Comparison of ENCODE assay signal across 10 mouse cellular contexts in genomic region chr12:86879446-86880085, GRCm38 (mm10). TPM values are rescaled to one million over a fixed set of nuclear protein-coding genes. Genes with fewer than 3 reads are reported as not detected.
DNase-seq lines count a peak whose midpoint lies in the region; ATAC-seq and TF ChIP-seq lines count a peak whose summit lies in the region.
"Had no signal": no experiment of that assay in that cellular context is flagged by ENCODE, and none has a peak within 500 bp of the region (broad histone marks: within the 10 kb centered on the region; RNA-seq: fewer than 3 reads in every experiment).

No protein-coding gene starts in this region.

- 48% methylated on average over 6 of the region's 6 CpGs for WGBS in midbrain, embryonic 11.5 days
- WGBS in midbrain, embryonic 10.5 days: 55% methylated on average over 6 of the region's 6 CpGs
- WGBS in hindbrain, embryonic 13.5 days: 31% methylated on average over 6 of the region's 6 CpGs
- 16% methylated on average over 6 of the region's 6 CpGs for WGBS in olfactory bulb, adult 2 months

- no peaks in the 10 kb centered on the region for H3K36me3 ChIP-seq in midbrain, embryonic 11.5 days (ENCODE audit: control insufficient read depth, insufficient read depth, low read length)
- H3K36me3 ChIP-seq in midbrain, embryonic 10.5 days: peaks cover 21% of the 10 kb centered on the region
- H3K36me3 ChIP-seq in hindbrain, embryonic 13.5 days: peaks cover 5% of the 10 kb centered on the region

- ATAC-seq in midbrain, embryonic 11.5 days (ENCODE audit: low FRiP score): no peak
- no peak for ATAC-seq in hindbrain, embryonic 13.5 days (ENCODE audit: low FRiP score)

- TF ChIP-seq CTCF in olfactory bulb, adult 2 months (IDR thresholded peaks at IDR 0.05; ENCODE audit: insufficient read depth, low read depth, low read length): no peak

- DNase-seq in adrenal gland, adult 2 months: peak; percentile 14
- no peak for DNase-seq in adrenal gland, adult (ENCODE audit: inconsistent age in 2 of 2, low spot score in 1 of 2)
- peak; percentile 80 for DNase-seq in midbrain, embryonic 11.5 days (ENCODE audit: low spot score, missing footprints)
- no peak for DNase-seq in midbrain, embryonic 10.5 days (ENCODE audit: low spot score)
- DNase-seq in embryo, embryonic 10.5 days (ENCODE audit: low spot score): no peak
- no peak for DNase-seq in retina, embryonic 14.5 days (ENCODE audit: low spot score)
- DNase-seq: right cerebral cortex, adult 18-20 months had no signal

- 0 out of 2 replicates have a peak overlapping the region, but pooled peaks have one; percentile 8 for H3K4me2 ChIP-seq in midbrain, embryonic 11.5 days
- H3K4me2 ChIP-seq in hindbrain, embryonic 13.5 days: peak overlapping the region; percentile 94

- no peaks in the 10 kb centered on the region for H3K27me3 ChIP-seq in midbrain, embryonic 11.5 days (ENCODE audit: control insufficient read depth, insufficient read depth, low read length)
- peaks cover 24% of the 10 kb centered on the region for H3K27me3 ChIP-seq in midbrain, embryonic 10.5 days (ENCODE audit: low read depth, poor library complexity, severe bottlenecking)
- no peaks in the 10 kb centered on the region for H3K27me3 ChIP-seq in hindbrain, embryonic 13.5 days
- H3K27me3 ChIP-seq: lung, embryonic 15.5 days had no signal

- H3K9ac ChIP-seq in midbrain, embryonic 11.5 days (ENCODE audit: low read length): no peak overlapping the region; the same call in 1 of the 2 replicates
- peak overlapping the region; percentile 63 for H3K9ac ChIP-seq in hindbrain, embryonic 13.5 days
- H3K9ac ChIP-seq: lung, embryonic 15.5 days had no signal

- no peaks in the 10 kb centered on the region for H3K9me3 ChIP-seq in midbrain, embryonic 11.5 days (ENCODE audit: control insufficient read depth, low read length)
- no peaks in the 10 kb centered on the region for H3K9me3 ChIP-seq in midbrain, embryonic 10.5 days (replicated peaks)
- no peaks in the 10 kb centered on the region for H3K9me3 ChIP-seq in hindbrain, embryonic 13.5 days
- H3K9me3 ChIP-seq: lung, embryonic 15.5 days had no signal

- H3K4me1 ChIP-seq in midbrain, embryonic 11.5 days (ENCODE audit: control insufficient read depth, insufficient read depth, low read length): peaks cover 18% of the 10 kb centered on the region
- peaks cover 60% of the 10 kb centered on the region for H3K4me1 ChIP-seq in midbrain, embryonic 10.5 days
- H3K4me1 ChIP-seq in hindbrain, embryonic 13.5 days (replicated peaks): peaks cover 33% of the 10 kb centered on the region
- peaks cover 12% of the 10 kb centered on the region for H3K4me1 ChIP-seq in olfactory bulb, adult 2 months (ENCODE audit: control insufficient read depth, insufficient read depth, low read length)

- TF ChIP-seq POLR2A in olfactory bulb, adult 2 months (IDR thresholded peaks at IDR 0.05; ENCODE audit: insufficient read depth, low read depth, low read length): no peak

- no peak overlapping the region for H3K4me3 ChIP-seq in midbrain, embryonic 11.5 days (ENCODE audit: low read depth, low read length)
- H3K4me3 ChIP-seq in midbrain, embryonic 10.5 days: no peak overlapping the region
- peak overlapping the region; percentile 99 for H3K4me3 ChIP-seq in hindbrain, embryonic 13.5 days
- H3K4me3 ChIP-seq in olfactory bulb, adult 2 months (ENCODE audit: insufficient read depth, low read depth, low read length): no peak overlapping the region
- H3K4me3 ChIP-seq: lung, embryonic 15.5 days had no signal

- no peak overlapping the region for H3K27ac ChIP-seq in midbrain, embryonic 11.5 days (ENCODE audit: low read depth, low read length)
- no peak overlapping the region for H3K27ac ChIP-seq in midbrain, embryonic 10.5 days (replicated peaks)
- H3K27ac ChIP-seq in hindbrain, embryonic 13.5 days: peak overlapping the region; percentile 83
- peak overlapping the region; percentile 89 for H3K27ac ChIP-seq in olfactory bulb, adult 2 months (ENCODE audit: insufficient read depth, low read depth, low read length)
- H3K27ac ChIP-seq: lung, embryonic 15.5 days had no signal

RNA-seq across cellular contexts. Expression of gene Irf2bpl, which starts 5.0 kb away (rescaled TPM):
- 10 to 100 TPM; 51.1 to 79.5 TPM for total RNA-seq in adrenal gland, adult 2 months (2021)
- 121 and 122 TPM in 2 replicates for polyA plus RNA-seq in adrenal gland, adult 2 months (2012; rRNA removed)
- 24.4 and 26.4 TPM in 2 replicates for polyA plus RNA-seq in midbrain, embryonic 11.5 days (2014; fragmentation: Nextera tagmentation; extraction: Ambion mirVana)
- polyA plus RNA-seq in midbrain, embryonic 10.5 days (2016; fragmentation: Nextera tagmentation; extraction: Ambion mirVana): 28.6 and 39.6 TPM in 2 replicates
- 66.4 and 70.0 TPM in 2 replicates for polyA plus RNA-seq in hindbrain, embryonic 13.5 days (2015; fragmentation: Nextera tagmentation; extraction: Ambion mirVana)
- polyA plus RNA-seq in olfactory bulb, adult 2 months (2012; ENCODE audit: insufficient read depth, insufficient read length, low replicate concordance, missing spikeins): not detected in 2 replicates

Comparison
In these comparisons a context has a peak if more than half of its experiments do, and no peak if none do; other contexts are left out.
1. DNase-seq: peak in adrenal gland, adult 2 months (single experiment) and midbrain, embryonic 11.5 days (single experiment); none in adrenal gland, adult (0 of 2), midbrain, embryonic 10.5 days (single experiment), embryo, embryonic 10.5 days (single experiment) and retina, embryonic 14.5 days (single experiment).
2. H3K27ac ChIP-seq: peak in hindbrain, embryonic 13.5 days (single experiment) and olfactory bulb, adult 2 months (single experiment); none in midbrain, embryonic 11.5 days (single experiment) and midbrain, embryonic 10.5 days (single experiment).
3. RNA of gene Irf2bpl, which starts 5.0 kb away (polyA plus RNA-seq): 121 to 122 TPM in adrenal gland, adult 2 months, 66.4 to 70.0 TPM in hindbrain, embryonic 13.5 days, 28.6 to 39.6 TPM in midbrain, embryonic 10.5 days and 24.4 to 26.4 TPM in midbrain, embryonic 11.5 days; not detected in olfactory bulb, adult 2 months; every median in the first group is over 10 times any median in the second.